Mouse (Mus musculus) gastrocnemius, postnatal 36 days (tissue): ENCODE results near the gene Medag. TPM values are rescaled to one million over a fixed set of nuclear protein-coding genes. Genes with fewer than 3 reads are reported as not detected.

ENCODE experiments used
- DNase-seq, 2 experiments: peaks; one replicate each; pipeline ENCODE4 v3.0.0; 2022
- intact Hi-C: fragments of 180-260 bp; cut with DNase I; formaldehyde crosslinking; loops from one replicate; pipeline ENCODE4 v1.15.1; 2025
- total RNA-seq, 2 experiments: library from RNA; stranded (reverse); gene quantifications; 2 replicates each; pipeline ENCODE4 v1.2.3; 2021

The Medag gene
- total RNA-seq, 2 experiments from 2014 or later: 14.9 to 15.1 TPM

DNA sequence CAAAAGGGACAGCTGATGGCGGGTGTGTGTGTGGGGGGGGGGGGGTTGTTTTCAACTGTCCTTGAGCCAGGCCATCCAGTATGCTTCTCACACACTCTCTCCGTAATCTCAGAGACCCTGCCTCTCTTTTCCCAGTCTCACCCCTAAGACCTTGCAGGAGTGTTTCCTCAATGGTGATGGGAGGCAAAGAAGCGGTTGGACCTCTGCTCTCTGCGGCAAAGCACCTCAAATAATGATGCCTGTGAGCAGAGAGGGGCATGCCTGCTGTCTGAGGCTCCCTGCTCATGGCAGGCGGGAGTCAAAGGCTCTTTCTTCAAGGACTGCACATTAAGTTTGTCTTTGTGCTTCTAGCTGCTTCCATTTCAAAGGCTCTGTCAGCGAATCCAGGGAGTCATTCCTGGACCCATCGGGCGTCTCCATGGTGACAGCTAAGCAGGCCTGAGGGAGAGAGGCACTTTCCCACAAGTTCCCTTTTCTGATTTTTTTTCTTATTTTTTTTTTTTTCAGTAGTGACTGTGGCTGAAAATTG is 31.1 kb upstream of the Medag start:
- no peak for DNase-seq
- intact Hi-C loops: no loop called here

- peak in 1 of 2 experiments; percentile 34 for DNase-seq
- intact Hi-C loops: no loop called here
These were observed 29.6 kb upstream of the Medag start for GRCm38 (mm10) chr5:149381948-149382347.

- DNase-seq: peak in 1 of 2 experiments; percentile 30
- intact Hi-C loops: no loop called here
These were observed 28.9 kb upstream of the Medag start for GRCm38 (mm10) chr5:149382601-149383000.

GRCm38 (mm10) chr5:149385228-149385961 is 26.2 kb upstream of the Medag start:
- intact Hi-C loops: no loop called here
- DNase-seq: no peak

- intact Hi-C loops: no loop called here
- no peak for DNase-seq
These were observed 25.2 kb upstream of the Medag start for GRCm38 (mm10) chr5:149386294-149386850.

DNA sequence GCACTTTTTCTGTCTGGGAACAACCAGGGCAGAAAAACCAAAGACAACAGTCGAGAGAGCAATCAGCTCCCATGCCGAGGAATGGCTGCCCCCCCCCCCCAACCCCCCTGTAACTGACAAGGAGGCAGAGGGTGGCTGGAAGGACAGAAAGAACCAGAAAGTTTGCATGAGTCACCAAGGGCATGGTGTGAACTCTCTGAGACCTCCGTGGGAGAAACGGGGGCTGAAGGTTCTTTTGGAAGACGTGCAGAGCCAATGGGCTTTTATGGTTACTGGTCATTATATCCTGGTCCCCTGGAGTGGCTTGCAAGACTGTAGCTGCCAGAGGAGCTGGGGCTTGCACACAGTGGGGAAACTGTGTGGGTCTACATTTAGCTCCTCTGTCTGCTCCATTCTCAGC is 22.6 kb upstream of the Medag start:
- no peak for DNase-seq
- intact Hi-C loops: no loop called here

DNA sequence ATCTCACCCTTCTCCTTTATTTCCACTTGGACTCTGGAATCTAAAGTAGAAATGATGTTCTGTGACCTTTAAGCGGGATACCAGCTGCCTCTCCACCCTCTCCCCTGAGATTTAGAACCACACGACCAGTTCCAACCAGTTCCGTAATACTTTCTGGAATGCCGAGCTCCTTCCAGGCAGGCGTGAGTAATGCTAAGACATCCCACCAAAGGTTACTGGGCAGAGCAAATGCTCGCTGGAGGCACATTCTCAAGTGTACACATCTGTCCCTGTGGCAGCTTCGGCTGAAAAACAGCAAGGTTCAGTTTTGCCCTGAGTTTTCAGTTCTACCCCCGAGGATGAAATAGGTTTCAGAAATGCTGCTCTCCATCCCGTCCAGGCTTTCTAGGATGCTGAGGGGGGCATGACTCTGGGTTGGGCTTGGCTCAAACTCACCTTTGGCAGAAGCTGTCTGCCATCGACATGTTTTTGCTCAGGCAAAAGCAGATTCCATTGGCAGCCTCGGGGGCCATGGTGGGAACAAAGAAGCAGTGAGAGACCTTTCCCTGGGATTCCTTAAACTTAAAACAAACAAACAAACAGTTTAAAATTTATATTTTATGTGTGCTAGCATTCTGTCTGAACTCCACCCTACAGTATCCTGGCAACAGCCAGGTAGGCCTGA is 21.9 kb upstream of the Medag start:
- intact Hi-C loops: no loop called here
- peak; percentile 46 to 55 for DNase-seq

DNA sequence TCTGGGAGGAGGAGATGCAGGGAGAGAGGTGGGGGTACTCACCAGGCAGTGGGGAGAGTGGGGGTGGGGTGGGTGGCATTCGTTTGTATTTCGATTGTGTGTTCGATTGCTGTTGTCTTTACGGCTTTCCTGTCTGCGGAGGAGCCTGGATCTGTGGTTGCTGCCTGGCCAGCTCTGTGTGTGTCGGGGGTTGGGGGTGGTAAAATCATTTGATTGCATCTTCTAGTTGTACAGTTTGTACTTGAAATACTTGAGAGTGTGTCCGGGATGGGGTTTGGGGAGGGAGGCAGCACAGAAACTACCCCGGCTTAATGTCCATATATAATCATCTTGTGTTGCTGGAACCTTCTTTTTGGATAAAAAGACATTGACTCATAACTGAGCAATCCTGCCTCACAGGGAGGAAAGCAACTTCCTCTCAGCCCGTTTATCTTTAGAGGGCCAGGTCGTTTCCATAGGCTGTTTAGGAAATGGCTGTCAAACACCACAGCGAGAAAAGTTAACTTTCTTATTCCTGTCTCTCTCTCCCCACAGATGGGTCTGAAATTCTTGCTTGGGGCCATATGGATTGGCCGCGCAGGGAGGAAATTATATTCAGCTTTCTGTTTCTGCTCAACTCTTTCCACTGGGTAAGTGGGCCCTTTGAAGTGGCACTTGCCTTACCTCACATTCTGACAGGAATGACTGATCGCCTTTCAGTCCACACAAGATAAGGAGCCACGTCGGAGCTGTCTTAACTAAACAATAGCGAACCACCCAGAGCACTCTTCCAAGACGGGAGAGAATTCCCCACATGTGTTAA is 19.8 kb upstream of the Medag start:
- intact Hi-C loops: no loop called here
- no peak for DNase-seq

GRCm38 (mm10) chr5:149392420-149392988 is 19.0 kb upstream of the Medag start:
- no peak for DNase-seq
- intact Hi-C loops: no loop called here

DNA sequence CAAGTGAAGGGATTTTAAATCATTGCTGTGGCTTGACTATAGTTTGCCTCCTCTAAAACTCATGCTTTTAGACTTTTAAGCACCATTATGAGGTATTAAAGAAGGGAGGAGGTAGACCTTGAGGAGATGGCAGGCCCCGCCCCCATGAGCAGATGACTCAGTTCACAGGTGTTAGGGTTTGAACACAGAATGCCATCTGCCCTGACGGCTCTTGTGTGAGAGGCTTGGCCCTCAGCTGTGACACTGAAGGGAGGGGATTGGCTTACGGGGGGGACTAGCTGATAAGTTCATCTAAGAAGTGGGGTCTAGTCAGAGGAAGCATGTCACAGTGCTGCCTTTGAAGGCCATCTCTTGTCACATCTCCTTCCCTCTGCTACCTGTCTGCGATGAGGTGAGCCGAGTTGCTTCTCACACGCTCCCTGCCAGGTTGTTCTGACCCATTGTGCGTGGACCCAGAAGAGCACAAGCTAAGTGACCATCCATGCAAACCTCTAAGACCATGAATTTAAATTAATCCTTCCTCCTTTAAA is 10.0 kb upstream of the Medag start:
- intact Hi-C loops: no loop called here
- DNase-seq: no peak

- intact Hi-C loops: no loop called here
- DNase-seq: no peak
These were observed 9.5 kb upstream of the Medag start for GRCm38 (mm10) chr5:149402029-149402428.

DNA sequence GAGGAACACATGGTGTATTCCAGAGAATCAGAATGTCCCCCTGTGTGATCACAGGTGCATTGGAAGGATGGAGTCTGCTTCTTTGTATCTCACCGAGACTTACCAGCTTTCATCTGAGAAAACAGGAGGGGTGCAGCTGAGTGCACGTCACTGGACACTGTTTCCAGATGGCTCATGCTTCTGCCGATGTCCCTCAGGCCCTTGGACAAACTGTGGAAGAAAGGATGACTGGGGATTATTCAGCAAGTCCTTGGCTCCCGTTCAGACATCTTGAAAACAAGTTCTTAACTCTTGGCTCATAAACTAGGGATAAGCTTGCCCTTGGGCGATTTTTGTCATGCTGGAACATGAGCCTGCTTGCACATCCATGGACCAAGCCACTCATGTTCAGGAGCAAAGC is 8.2 kb upstream of the Medag start:
- peak in 1 of 2 experiments; percentile 52 for DNase-seq
- intact Hi-C loops: no loop called here

- intact Hi-C loops: no loop called here
- DNase-seq: no peak
These were observed 6.8 kb upstream of the Medag start for GRCm38 (mm10) chr5:149404710-149405109.

DNA sequence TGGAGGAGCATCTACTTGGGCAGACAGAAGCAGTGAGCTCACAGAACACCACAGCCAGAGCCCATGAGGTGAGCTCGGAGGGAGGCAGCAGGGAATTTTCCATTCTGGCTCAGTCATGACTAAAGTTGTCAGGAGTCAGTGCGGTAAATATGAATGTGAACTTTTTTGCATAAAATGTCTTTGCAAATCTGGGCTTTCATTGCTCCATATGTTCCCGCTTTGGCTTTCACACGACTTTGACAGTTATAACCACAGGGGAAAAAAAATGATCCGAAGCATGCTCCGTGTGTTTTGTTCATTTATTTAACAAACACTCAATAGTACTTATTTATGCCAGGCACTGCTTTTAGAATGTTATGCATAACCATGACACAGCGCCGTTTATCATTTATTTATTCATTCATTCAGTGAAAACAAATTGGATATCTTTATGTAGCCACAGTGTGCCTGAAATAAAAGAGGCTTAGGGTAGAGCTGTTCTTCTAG is 4.7 kb upstream of the Medag start:
- intact Hi-C loops: no loop called here
- no peak for DNase-seq

- intact Hi-C loops: no loop called here
- no peak for DNase-seq
These were observed 2.0 kb upstream of the Medag start for GRCm38 (mm10) chr5:149409502-149409901.

DNA sequence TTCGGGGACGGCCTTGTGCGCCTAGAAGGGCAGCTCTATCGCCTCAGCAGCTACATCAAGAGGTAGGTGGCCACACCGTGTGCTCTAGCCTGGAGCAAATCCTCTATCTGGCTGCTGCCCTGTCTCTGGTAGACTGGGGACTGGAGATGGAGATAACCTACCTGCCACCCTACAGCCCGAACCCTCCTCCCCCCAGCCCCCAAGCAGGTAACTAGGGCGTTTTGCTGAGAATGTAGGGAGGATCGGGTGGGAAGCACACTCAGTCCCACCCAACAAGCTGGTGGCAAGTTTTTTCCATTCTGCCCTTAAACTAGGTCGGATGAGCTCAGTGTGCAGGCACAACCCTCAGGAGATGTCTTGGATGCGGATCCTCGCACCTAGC is 636 bp downstream of the Medag start:
- DNase-seq: no peak
- intact Hi-C loops: no loop called here

GRCm38 (mm10) chr5:149412671-149413070 is 1.1 kb downstream of the Medag start:
- no peak for DNase-seq
- intact Hi-C loops: no loop called here

DNA sequence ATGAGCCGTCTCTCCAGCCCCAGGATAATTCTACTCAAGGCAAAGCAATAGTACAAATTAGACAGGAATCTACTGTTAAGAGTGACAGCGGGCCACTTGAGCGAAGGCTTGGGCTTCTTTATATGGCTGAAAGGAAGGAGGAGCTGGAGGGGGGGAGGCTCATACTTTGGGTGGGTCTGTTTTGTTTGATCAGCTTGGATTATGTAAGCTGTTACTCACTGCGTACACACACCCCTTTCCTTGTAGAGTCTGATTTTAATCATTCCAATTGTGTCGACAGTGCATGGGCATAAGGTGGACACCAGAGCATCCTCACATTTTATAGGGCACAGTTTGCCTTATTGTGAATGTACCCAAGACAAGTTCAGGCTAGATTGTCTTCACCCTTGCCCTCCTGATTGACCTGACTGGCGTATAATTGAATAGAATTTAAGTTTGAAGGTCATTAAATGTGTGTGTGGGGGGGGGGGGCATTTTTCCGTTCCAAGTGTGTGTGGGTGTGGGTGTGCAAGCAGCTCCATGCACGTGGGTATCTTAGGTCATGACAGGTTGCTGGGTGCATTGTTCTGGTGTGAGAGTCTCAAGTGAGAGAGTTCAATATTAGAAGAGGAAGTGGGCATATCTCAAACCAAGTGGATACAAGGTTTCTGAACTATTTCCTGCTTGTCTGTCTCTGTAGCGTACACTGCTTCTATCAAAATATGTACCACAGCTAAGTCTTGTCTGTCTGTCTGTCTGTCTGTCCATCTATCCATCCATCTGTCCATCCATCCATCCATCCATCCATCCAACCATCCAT is 3.0 kb downstream of the Medag start:
- intact Hi-C loops: no loop called here
- no peak for DNase-seq

DNA sequence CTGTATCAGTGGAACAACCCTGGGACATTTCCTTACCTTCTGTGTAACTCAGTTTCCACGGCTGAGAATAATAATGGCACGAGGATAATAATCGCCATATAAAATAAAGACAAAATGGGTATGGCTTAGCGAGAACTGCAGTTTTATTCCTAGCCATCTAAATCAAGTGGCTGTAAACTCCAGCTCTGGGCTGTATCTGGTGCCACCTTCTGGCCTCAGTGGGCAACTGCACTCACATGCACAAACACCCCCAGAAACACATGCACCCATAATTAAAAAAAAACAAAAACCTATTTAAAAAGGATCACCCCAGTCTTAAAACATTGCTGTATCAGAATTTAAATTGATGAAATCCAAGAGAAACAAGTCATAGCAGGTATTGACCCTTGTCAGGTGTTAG is 5.8 kb downstream of the Medag start:
- intact Hi-C loops: no loop called here
- no peak for DNase-seq
